Comparison of ENCODE assay signal across 8 mouse cellular contexts in genomic region chr4:98382716-98383424, GRCm38 (mm10). TPM values are rescaled to one million over a fixed set of nuclear protein-coding genes. Genes with fewer than 3 reads are reported as not detected.
DNase-seq lines count a peak whose midpoint lies in the region; ATAC-seq lines count a peak whose summit lies in the region.

Gene Tm2d1, minus strand, starts transcription at chr4:98383306.

- H3K27ac ChIP-seq in hindbrain, embryonic 15.5 days (replicated peaks) = peak within 1 kb of the TSS; percentile 52

- under 1% methylated on average over 46 of the region's 46 CpGs for WGBS in hindbrain, embryonic 15.5 days

- H3K27me3 ChIP-seq in hindbrain, embryonic 15.5 days = no peaks in the 10 kb centered on the region

- H3K4me3 ChIP-seq in hindbrain, embryonic 15.5 days = peak within 1 kb of the TSS; percentile 58

- DNase-seq in ZHBTc4 (ENCODE audit: low read depth, low spot score) = peak; percentile 77
- DNase-seq in cerebellum, postnatal 4 days (ENCODE audit: low spot score in 2 of 2) = peak; percentile 62 to 78
- DNase-seq in gastrocnemius, adult 18-20 months (ENCODE audit: low spot score) = peak; percentile 80
- DNase-seq in left cerebral cortex, adult 18-20 months (ENCODE audit: low spot score in 2 of 2) = peak; percentile 80 to 84
- peak; percentile 87 to 89 for DNase-seq in lung, postnatal 4 days
- peak; percentile 91 for DNase-seq in retina, postnatal 1 day
- DNase-seq in thymus, postnatal 4 days = peak; percentile 88

- H3K9me3 ChIP-seq in hindbrain, embryonic 15.5 days = no peaks in the 10 kb centered on the region

- peak within 1 kb of the TSS; percentile 70 for H3K9ac ChIP-seq in hindbrain, embryonic 15.5 days

- H3K4me1 ChIP-seq in hindbrain, embryonic 15.5 days (replicated peaks) = peaks cover 12% of the 10 kb centered on the region

- peak within 1 kb of the TSS; percentile 59 for H3K4me2 ChIP-seq in hindbrain, embryonic 15.5 days

- no peaks in the 10 kb centered on the region for H3K36me3 ChIP-seq in hindbrain, embryonic 15.5 days

- peak; percentile 96 for ATAC-seq in hindbrain, embryonic 15.5 days (ENCODE audit: low FRiP score, low read depth)

RNA-seq across cellular contexts. Expression of gene Tm2d1, which starts in this region (rescaled TPM):
- 10 to 100 TPM; 40.1 to 41.0 TPM for total RNA-seq in gastrocnemius, adult 18-20 months (2021)
- polyA plus RNA-seq in hindbrain, embryonic 15.5 days (2015; fragmentation: Nextera tagmentation; extraction: Ambion mirVana) = 135 and 137 TPM in 2 replicates
- 10 to 100 TPM; 45.7 to 46.2 TPM for total RNA-seq in left cerebral cortex, adult 18-20 months (2021)

Comparison
In these comparisons a context has a peak if more than half of its experiments do, and no peak if none do; other contexts are left out.
1. Peak in every context shown above with its lines: DNase-seq, ATAC-seq, H3K4me3 ChIP-seq and H3K27ac ChIP-seq.